Mouse (Mus musculus): Measurements from ENCODE around the gene Igdcc3. TPM values are rescaled to one million over a fixed set of nuclear protein-coding genes. Genes with fewer than 3 reads are reported as not detected.

Igdcc3 gene
- polyA plus RNA-seq, 1 experiment from 2014 or later, result 2.4 TPM

GRCm38 (mm10) chr9:65214425-65214777 is 73.4 kb downstream of the Igdcc3 start:
- WGBS, result 17% methylated on average over 10 of the region's 10 CpGs

GRCm38 (mm10) chr9:65214778-65215493 is 73.9 kb downstream of the Igdcc3 start:
- H3K4me3 ChIP-seq (replicated peaks; ENCODE audit: low read depth, low read length), result peak overlapping the region; percentile 59

More at GRCm38 (mm10) chr9:65214425-65214777, 73.4 kb downstream of the Igdcc3 start:
- peaks cover 16% of the 10 kb centered on the region; the same call in 1 of the 2 replicates for H3K4me1 ChIP-seq (replicated peaks; ENCODE audit: insufficient read depth, low read length)
- peak overlapping the region; percentile 87 for H3K4me2 ChIP-seq (ENCODE audit: low read length)
- H3K27ac ChIP-seq, result peak overlapping the region; percentile 95
- no peaks in the 10 kb centered on the region for H3K27me3 ChIP-seq (ENCODE audit: insufficient read depth, low read length)
- no peak for TF ChIP-seq CTCF (IDR thresholded peaks at IDR 0.05; ENCODE audit: low read depth)
- H3K36me3 ChIP-seq (ENCODE audit: insufficient read depth, low read length), result no peaks in the 10 kb centered on the region
- DNase-seq (ENCODE audit: low spot score) (peak; percentile 75), ATAC-seq (replicated peaks; ENCODE audit: low FRiP score, low read depth) (peak; percentile 30)
- H3K4me3 ChIP-seq (replicated peaks; ENCODE audit: low read depth, low read length), result peak overlapping the region; percentile 59
- no peaks in the 10 kb centered on the region for H3K9me3 ChIP-seq (replicated peaks; ENCODE audit: low read length)
- peak overlapping the region; percentile 81 for H3K9ac ChIP-seq (ENCODE audit: low read depth, low read length)

DNA sequence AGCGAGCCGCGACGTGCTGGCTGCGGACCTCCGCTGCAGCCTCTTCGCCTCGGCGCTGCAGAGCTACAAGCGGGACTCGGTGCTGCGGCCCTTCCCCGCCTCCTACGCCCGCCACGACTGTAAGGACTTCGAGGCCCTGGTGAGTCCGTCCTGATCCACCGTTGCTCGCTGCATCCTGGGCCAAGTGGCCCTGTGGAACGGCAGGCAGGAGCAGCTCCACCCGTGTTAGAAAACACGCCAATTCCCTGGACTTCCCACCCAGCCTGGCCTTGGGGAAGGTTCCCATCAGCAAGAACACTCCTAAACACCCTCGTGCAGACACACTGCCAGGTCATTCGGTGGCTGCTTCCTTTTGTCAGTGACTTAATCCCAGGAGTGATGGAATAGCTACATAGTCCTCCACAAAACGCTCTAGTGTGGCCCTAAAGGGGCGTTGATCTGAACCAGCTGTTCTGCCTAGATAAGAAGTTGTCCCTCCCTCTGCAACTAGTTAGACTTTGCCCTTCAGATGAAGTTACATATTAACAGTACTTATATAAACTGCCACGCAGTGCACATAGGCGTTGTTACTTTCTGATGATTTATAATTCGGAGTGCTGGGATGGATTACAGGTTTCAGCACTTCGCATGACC is 74.6 kb downstream of the Igdcc3 start:
- H3K36me3 ChIP-seq (ENCODE audit: insufficient read depth, low read length), result no peaks in the 10 kb centered on the region
- H3K4me3 ChIP-seq (replicated peaks; ENCODE audit: low read depth, low read length), result peak overlapping the region; percentile 59
- ATAC-seq (replicated peaks; ENCODE audit: low FRiP score, low read depth) (peak; percentile 44; the same call in 1 of the 2 replicates), DNase-seq (ENCODE audit: low spot score) (peak; percentile 78)
- H3K27me3 ChIP-seq (ENCODE audit: insufficient read depth, low read length), result no peaks in the 10 kb centered on the region
- no peak for TF ChIP-seq CTCF (IDR thresholded peaks at IDR 0.05; ENCODE audit: low read depth)
- H3K4me2 ChIP-seq (ENCODE audit: low read length), result peak overlapping the region; percentile 87
- H3K9me3 ChIP-seq (replicated peaks; ENCODE audit: low read length), result no peaks in the 10 kb centered on the region
- peak overlapping the region; percentile 95 for H3K27ac ChIP-seq
- WGBS, result 5% methylated on average over 31 of the region's 31 CpGs
- H3K9ac ChIP-seq (ENCODE audit: low read depth, low read length), result peak overlapping the region; percentile 81
- H3K4me1 ChIP-seq (replicated peaks; ENCODE audit: insufficient read depth, low read length), result peaks cover 16% of the 10 kb centered on the region; the same call in 1 of the 2 replicates

More at GRCm38 (mm10) chr9:65214778-65215493, 73.9 kb downstream of the Igdcc3 start:
- H3K27me3 ChIP-seq (ENCODE audit: insufficient read depth, low read length), result no peaks in the 10 kb centered on the region
- under 1% methylated on average over 56 of the region's 59 CpGs for WGBS
- H3K4me2 ChIP-seq (ENCODE audit: low read length), result peak overlapping the region; percentile 87
- H3K9me3 ChIP-seq (replicated peaks; ENCODE audit: low read length), result no peaks in the 10 kb centered on the region
- peak; percentile 94 for ATAC-seq (replicated peaks; ENCODE audit: low FRiP score, low read depth)
- H3K27ac ChIP-seq, result peak overlapping the region; percentile 95
- peak; percentile 88 for DNase-seq (ENCODE audit: low spot score)
- peak; percentile 42 for TF ChIP-seq CTCF (IDR thresholded peaks at IDR 0.05; ENCODE audit: low read depth)
- peaks cover 16% of the 10 kb centered on the region; the same call in 1 of the 2 replicates for H3K4me1 ChIP-seq (replicated peaks; ENCODE audit: insufficient read depth, low read length)
- peak overlapping the region; percentile 81 for H3K9ac ChIP-seq (ENCODE audit: low read depth, low read length)
- H3K36me3 ChIP-seq (ENCODE audit: insufficient read depth, low read length), result no peaks in the 10 kb centered on the region

- Histone ChIP-seq H3K9me3 (replicated peaks; ENCODE audit: low read length) (no peaks in the 10 kb centered on the region), H3K4me1 (replicated peaks; ENCODE audit: insufficient read depth, low read length) (peaks cover 16% of the 10 kb centered on the region; the same call in 1 of the 2 replicates), H3K9ac (ENCODE audit: low read depth, low read length) (no peak overlapping the region), H3K36me3 (ENCODE audit: insufficient read depth, low read length) (no peaks in the 10 kb centered on the region), H3K4me3 (replicated peaks; ENCODE audit: low read depth, low read length) (no peak overlapping the region), H3K4me2 (ENCODE audit: low read length) (peak overlapping the region; percentile 11; the same call in 1 of the 2 replicates), H3K27me3 (ENCODE audit: insufficient read depth, low read length) (no peaks in the 10 kb centered on the region), H3K27ac (no peak overlapping the region)
- no peak for ATAC-seq (replicated peaks; ENCODE audit: low FRiP score, low read depth)
- TF ChIP-seq CTCF (IDR thresholded peaks at IDR 0.05; ENCODE audit: low read depth), result no peak
- no peak for DNase-seq (ENCODE audit: low spot score)
- 38% methylated on average over 8 of the region's 8 CpGs for WGBS
Observed at GRCm38 (mm10) chr9:65216972-65217371, 76.0 kb downstream of the Igdcc3 start.

DNA sequence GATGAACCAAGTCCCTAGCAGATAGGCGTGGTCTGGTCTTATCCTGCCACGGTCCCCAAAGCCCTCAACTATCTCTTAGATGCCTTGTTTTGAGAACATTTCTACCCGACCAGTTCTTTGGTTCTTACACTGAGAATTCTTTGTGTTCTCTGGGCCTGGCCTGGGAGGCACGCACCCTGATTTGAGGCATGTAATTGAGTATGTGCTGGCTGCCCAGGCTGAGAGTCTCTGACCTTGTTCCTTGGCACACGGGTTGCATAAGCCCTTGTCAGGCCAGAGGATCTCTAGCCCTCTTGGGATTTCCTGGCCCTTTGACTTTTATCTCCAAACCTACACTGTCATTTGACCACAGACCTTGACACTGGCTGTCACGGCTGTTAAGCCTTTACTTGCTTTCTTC is 76.7 kb downstream of the Igdcc3 start:
- ATAC-seq (replicated peaks; ENCODE audit: low FRiP score, low read depth) (no peak), DNase-seq (ENCODE audit: low spot score) (no peak)
- Histone ChIP-seq H3K27ac (0 out of 2 replicates have a peak overlapping the region, but pooled peaks have one; percentile 15), H3K36me3 (ENCODE audit: insufficient read depth, low read length) (no peaks in the 10 kb centered on the region), H3K4me1 (replicated peaks; ENCODE audit: insufficient read depth, low read length) (peaks cover 16% of the 10 kb centered on the region; the same call in 1 of the 2 replicates), H3K4me2 (ENCODE audit: low read length) (no peak overlapping the region), H3K4me3 (replicated peaks; ENCODE audit: low read depth, low read length) (no peak overlapping the region), H3K27me3 (ENCODE audit: insufficient read depth, low read length) (no peaks in the 10 kb centered on the region), H3K9ac (ENCODE audit: low read depth, low read length) (no peak overlapping the region), H3K9me3 (replicated peaks; ENCODE audit: low read length) (no peaks in the 10 kb centered on the region)
- WGBS, result 50% methylated on average over 6 of the region's 6 CpGs
- no peak for TF ChIP-seq CTCF (IDR thresholded peaks at IDR 0.05; ENCODE audit: low read depth)

GRCm38 (mm10) chr9:65218916-65219315 is 77.9 kb downstream of the Igdcc3 start:
- ATAC-seq (replicated peaks; ENCODE audit: low FRiP score, low read depth), result no peak
- no peak overlapping the region for H3K27ac ChIP-seq
- 59% methylated on average over 1 of the region's 1 CpGs for WGBS

More at GRCm38 (mm10) chr9:65218916-65219315, 77.9 kb downstream of the Igdcc3 start:
- H3K36me3 ChIP-seq (ENCODE audit: insufficient read depth, low read length), result no peaks in the 10 kb centered on the region
- no peak overlapping the region for H3K4me3 ChIP-seq (replicated peaks; ENCODE audit: low read depth, low read length)
- no peak overlapping the region for H3K4me2 ChIP-seq (ENCODE audit: low read length)
- H3K4me1 ChIP-seq (replicated peaks; ENCODE audit: insufficient read depth, low read length), result peaks cover 16% of the 10 kb centered on the region; the same call in 1 of the 2 replicates
- H3K9me3 ChIP-seq (replicated peaks; ENCODE audit: low read length), result no peaks in the 10 kb centered on the region
- TF ChIP-seq CTCF (IDR thresholded peaks at IDR 0.05; ENCODE audit: low read depth), result no peak
- no peak for DNase-seq (ENCODE audit: low spot score)
- no peak overlapping the region for H3K9ac ChIP-seq (ENCODE audit: low read depth, low read length)
- H3K27me3 ChIP-seq (ENCODE audit: insufficient read depth, low read length), result no peaks in the 10 kb centered on the region
